Mouse (Mus musculus): Measurements from ENCODE around the gene Rnf222. TPM values are rescaled to one million over a fixed set of nuclear protein-coding genes. Genes with fewer than 3 reads are reported as not detected.
A peak's percentile ranks its signal among the peaks of the same experiment; 100 is the strongest.

The Rnf222 gene
- polyA plus RNA-seq, 1 experiment from 2014 or later = not detected

GRCm38 (mm10) chr11:68896247-68896646 lies 7.9 kb downstream of the Rnf222 start:
- Histone ChIP-seq H3K4me2 (ENCODE audit: low read length) (no peak overlapping the region), H3K27ac (replicated peaks; ENCODE audit: low read depth, low read length) (no peak overlapping the region), H3K27me3 (ENCODE audit: control insufficient read depth, insufficient read depth, low read length) (no peaks in the 10 kb centered on the region), H3K4me1 (ENCODE audit: control insufficient read depth, insufficient read depth, low read length) (no peaks in the 10 kb centered on the region), H3K9me3 (ENCODE audit: control insufficient read depth, low read length) (no peaks in the 10 kb centered on the region), H3K4me3 (replicated peaks; ENCODE audit: low read depth, low read length) (no peak overlapping the region), H3K36me3 (ENCODE audit: control insufficient read depth, insufficient read depth, low read length) (no peaks in the 10 kb centered on the region), H3K9ac (replicated peaks; ENCODE audit: low read length) (no peak overlapping the region)
- ATAC-seq (ENCODE audit: low FRiP score, low TSS enrichment) = no peak
- WGBS = 95% methylated on average over 5 of the region's 5 CpGs
- no peak for DNase-seq

GRCm38 (mm10) chr11:68897120-68897519 lies 8.8 kb downstream of the Rnf222 start:
- peak; percentile 60 for DNase-seq
- no peaks in the 10 kb centered on the region for H3K27me3 ChIP-seq (ENCODE audit: control insufficient read depth, insufficient read depth, low read length)
- H3K9ac ChIP-seq (replicated peaks; ENCODE audit: low read length) = no peak overlapping the region
- ATAC-seq (ENCODE audit: low FRiP score, low TSS enrichment) = no peak
- no peak overlapping the region for H3K4me2 ChIP-seq (ENCODE audit: low read length)
- H3K4me3 ChIP-seq (replicated peaks; ENCODE audit: low read depth, low read length) = no peak overlapping the region
- H3K9me3 ChIP-seq (ENCODE audit: control insufficient read depth, low read length) = no peaks in the 10 kb centered on the region
- no peaks in the 10 kb centered on the region for H3K36me3 ChIP-seq (ENCODE audit: control insufficient read depth, insufficient read depth, low read length)
- 51% methylated on average over 4 of the region's 4 CpGs for WGBS
- no peaks in the 10 kb centered on the region for H3K4me1 ChIP-seq (ENCODE audit: control insufficient read depth, insufficient read depth, low read length)
- no peak overlapping the region for H3K27ac ChIP-seq (replicated peaks; ENCODE audit: low read depth, low read length)

- H3K4me3 ChIP-seq (replicated peaks; ENCODE audit: low read depth, low read length) = no peak overlapping the region
- ATAC-seq (ENCODE audit: low FRiP score, low TSS enrichment) = no peak
- H3K9ac ChIP-seq (replicated peaks; ENCODE audit: low read length) = no peak overlapping the region
- 77% methylated on average over 6 of the region's 6 CpGs for WGBS
- H3K4me1 ChIP-seq (ENCODE audit: control insufficient read depth, insufficient read depth, low read length) = peaks cover 6% of the 10 kb centered on the region
- no peaks in the 10 kb centered on the region for H3K27me3 ChIP-seq (ENCODE audit: control insufficient read depth, insufficient read depth, low read length)
- DNase-seq = no peak
- no peak overlapping the region for H3K27ac ChIP-seq (replicated peaks; ENCODE audit: low read depth, low read length)
- peaks cover 3% of the 10 kb centered on the region for H3K36me3 ChIP-seq (ENCODE audit: control insufficient read depth, insufficient read depth, low read length)
- H3K4me2 ChIP-seq (ENCODE audit: low read length) = no peak overlapping the region
- no peaks in the 10 kb centered on the region for H3K9me3 ChIP-seq (ENCODE audit: control insufficient read depth, low read length)
Observed at GRCm38 (mm10) chr11:68897838-68898237, 9.5 kb downstream of the Rnf222 start.

- Histone ChIP-seq H3K27ac (replicated peaks; ENCODE audit: low read depth, low read length) (no peak overlapping the region), H3K9ac (replicated peaks; ENCODE audit: low read length) (no peak overlapping the region), H3K4me1 (ENCODE audit: control insufficient read depth, insufficient read depth, low read length) (peaks cover 6% of the 10 kb centered on the region), H3K27me3 (ENCODE audit: control insufficient read depth, insufficient read depth, low read length) (no peaks in the 10 kb centered on the region), H3K4me2 (ENCODE audit: low read length) (no peak overlapping the region), H3K36me3 (ENCODE audit: control insufficient read depth, insufficient read depth, low read length) (peaks cover 12% of the 10 kb centered on the region), H3K9me3 (ENCODE audit: control insufficient read depth, low read length) (no peaks in the 10 kb centered on the region), H3K4me3 (replicated peaks; ENCODE audit: low read depth, low read length) (no peak overlapping the region)
- WGBS = 90% methylated on average over 6 of the region's 6 CpGs
- ATAC-seq (ENCODE audit: low FRiP score, low TSS enrichment) (no peak), DNase-seq (no peak)
Observed at GRCm38 (mm10) chr11:68898790-68899189, 10.4 kb downstream of the Rnf222 start.

GRCm38 (mm10) chr11:68899815-68900214 lies 11.5 kb downstream of the Rnf222 start:
- Histone ChIP-seq H3K4me3 (replicated peaks; ENCODE audit: low read depth, low read length) (no peak overlapping the region), H3K4me1 (ENCODE audit: control insufficient read depth, insufficient read depth, low read length) (peaks cover 6% of the 10 kb centered on the region), H3K27ac (replicated peaks; ENCODE audit: low read depth, low read length) (no peak overlapping the region), H3K9me3 (ENCODE audit: control insufficient read depth, low read length) (no peaks in the 10 kb centered on the region), H3K4me2 (ENCODE audit: low read length) (no peak overlapping the region), H3K9ac (replicated peaks; ENCODE audit: low read length) (no peak overlapping the region), H3K36me3 (ENCODE audit: control insufficient read depth, insufficient read depth, low read length) (peaks cover 22% of the 10 kb centered on the region), H3K27me3 (ENCODE audit: control insufficient read depth, insufficient read depth, low read length) (no peaks in the 10 kb centered on the region)
- DNase-seq (no peak), ATAC-seq (ENCODE audit: low FRiP score, low TSS enrichment) (no peak)
- 89% methylated on average over 8 of the region's 8 CpGs for WGBS

- peak overlapping the region; percentile 94 for H3K4me3 ChIP-seq (replicated peaks; ENCODE audit: low read depth, low read length)
- WGBS = 27% methylated on average over 31 of the region's 31 CpGs
- no peaks in the 10 kb centered on the region for H3K9me3 ChIP-seq (ENCODE audit: control insufficient read depth, low read length)
- H3K27me3 ChIP-seq (ENCODE audit: control insufficient read depth, insufficient read depth, low read length) = no peaks in the 10 kb centered on the region
- H3K9ac ChIP-seq (replicated peaks; ENCODE audit: low read length) = peak overlapping the region; percentile 42
- peaks cover 32% of the 10 kb centered on the region for H3K36me3 ChIP-seq (ENCODE audit: control insufficient read depth, insufficient read depth, low read length)
- DNase-seq (no peak), ATAC-seq (ENCODE audit: low FRiP score, low TSS enrichment) (peak; percentile 64; the same call in 1 of the 2 replicates)
- peak overlapping the region; percentile 60 for H3K4me2 ChIP-seq (ENCODE audit: low read length)
- peaks cover 6% of the 10 kb centered on the region for H3K4me1 ChIP-seq (ENCODE audit: control insufficient read depth, insufficient read depth, low read length)
- H3K27ac ChIP-seq (replicated peaks; ENCODE audit: low read depth, low read length) = 0 out of 2 replicates have a peak overlapping the region, but pooled peaks have one; percentile 93
Observed at GRCm38 (mm10) chr11:68900519-68901350, 12.4 kb downstream of the Rnf222 start.

GRCm38 (mm10) chr11:68901351-68902046 lies 13.1 kb downstream of the Rnf222 start, which contains the start of gene Rpl26:
Gene Rpl26 (plus strand): TSS chr11:68901583.
- no peaks in the 10 kb centered on the region for H3K9me3 ChIP-seq (ENCODE audit: control insufficient read depth, low read length)
- no peaks in the 10 kb centered on the region for H3K27me3 ChIP-seq (ENCODE audit: control insufficient read depth, insufficient read depth, low read length)
- peak within 1 kb of the TSS; percentile 61 for H3K4me2 ChIP-seq (ENCODE audit: low read length)
- H3K4me1 ChIP-seq (ENCODE audit: control insufficient read depth, insufficient read depth, low read length) = peaks cover 6% of the 10 kb centered on the region
- peak within 1 kb of the TSS; percentile 95 for H3K9ac ChIP-seq (replicated peaks; ENCODE audit: low read length)
- peak; percentile 89 for ATAC-seq (ENCODE audit: low FRiP score, low TSS enrichment)
- H3K36me3 ChIP-seq (ENCODE audit: control insufficient read depth, insufficient read depth, low read length) = peaks cover 39% of the 10 kb centered on the region
- H3K4me3 ChIP-seq (replicated peaks; ENCODE audit: low read depth, low read length) = peak within 1 kb of the TSS; percentile 94
- H3K27ac ChIP-seq (replicated peaks; ENCODE audit: low read depth, low read length) = peak within 1 kb of the TSS; percentile 93
- DNase-seq = peak; percentile 99
- under 1% methylated on average over 52 of the region's 52 CpGs for WGBS

- peak overlapping the region; percentile 94 for H3K4me3 ChIP-seq (replicated peaks; ENCODE audit: low read depth, low read length)
- H3K27me3 ChIP-seq (ENCODE audit: control insufficient read depth, insufficient read depth, low read length) = no peaks in the 10 kb centered on the region
- under 1% methylated on average over 9 of the region's 10 CpGs for WGBS
- DNase-seq (no peak), ATAC-seq (ENCODE audit: low FRiP score, low TSS enrichment) (no peak)
- peaks cover 43% of the 10 kb centered on the region for H3K36me3 ChIP-seq (ENCODE audit: control insufficient read depth, insufficient read depth, low read length)
- peaks cover 6% of the 10 kb centered on the region for H3K4me1 ChIP-seq (ENCODE audit: control insufficient read depth, insufficient read depth, low read length)
- peak overlapping the region; percentile 93; the same call in 1 of the 2 replicates for H3K27ac ChIP-seq (replicated peaks; ENCODE audit: low read depth, low read length)
- H3K9ac ChIP-seq (replicated peaks; ENCODE audit: low read length) = peak overlapping the region; percentile 95
- no peaks in the 10 kb centered on the region for H3K9me3 ChIP-seq (ENCODE audit: control insufficient read depth, low read length)
- H3K4me2 ChIP-seq (ENCODE audit: low read length) = peak overlapping the region; percentile 61
Observed at GRCm38 (mm10) chr11:68902047-68902364, 13.7 kb downstream of the Rnf222 start.
